In the genomic region with DNA sequence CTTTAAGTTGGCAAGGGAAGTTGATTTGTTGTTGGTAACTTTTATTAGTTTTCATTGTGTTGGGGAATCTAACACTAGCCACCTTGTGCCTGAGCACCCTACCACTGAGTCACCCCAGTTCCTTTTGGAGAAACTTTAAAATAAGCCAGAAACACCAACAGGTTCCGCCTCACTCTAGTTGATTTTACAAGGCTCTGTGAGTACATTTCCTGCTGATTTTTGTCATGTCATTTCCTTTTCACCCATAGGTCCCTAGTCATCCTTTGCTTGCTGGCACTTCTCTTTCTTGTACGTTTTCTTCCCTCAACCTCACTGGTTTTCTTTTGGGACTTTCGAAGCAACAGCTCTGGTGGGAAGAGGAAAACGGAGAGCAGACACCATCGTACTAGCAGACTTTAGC, we compare ENCODE assay signal across 8 mouse cellular contexts. TPM values are rescaled to one million over a fixed set of nuclear protein-coding genes. Genes with fewer than 3 reads are reported as not detected.
DNase-seq lines count a peak whose midpoint lies in the region; ATAC-seq lines count a peak whose summit lies in the region.

No protein-coding gene starts in this region.

- H3K9ac ChIP-seq in heart, embryonic 13.5 days = peak overlapping the region; percentile 80
- H3K9ac ChIP-seq in hindbrain, embryonic 14.5 days = peak overlapping the region; percentile 17; the same call in 1 of the 2 replicates

- DNase-seq in heart, adult 18-20 months = no peak
- peak; percentile 72 for DNase-seq in MEL-GATA-1-ER (ENCODE audit: extremely low read depth, low read depth)
- no peak for DNase-seq in hindbrain, embryonic 14.5 days (ENCODE audit: low spot score)
- DNase-seq in midbrain, embryonic 10.5 days (ENCODE audit: low spot score) = no peak
- no peak for DNase-seq in layer of hippocampus, postnatal 36 days
- DNase-seq in layer of hippocampus, postnatal 10 days (ENCODE audit: low spot score in 2 of 2) = no peak
- no peak for DNase-seq in adrenal gland, postnatal 25 days

- H3K4me3 ChIP-seq in heart, embryonic 13.5 days = peak overlapping the region; percentile 61
- H3K4me3 ChIP-seq in hindbrain, embryonic 14.5 days (replicated peaks; ENCODE audit: low read length) = peak overlapping the region; percentile 54
- peak overlapping the region; percentile 64 for H3K4me3 ChIP-seq in midbrain, embryonic 10.5 days

- peak overlapping the region; percentile 69 for H3K4me2 ChIP-seq in heart, embryonic 13.5 days
- H3K4me2 ChIP-seq in hindbrain, embryonic 14.5 days (replicated peaks) = peak overlapping the region; percentile 70

- no peaks in the 10 kb centered on the region for H3K9me3 ChIP-seq in heart, embryonic 13.5 days
- no peaks in the 10 kb centered on the region for H3K9me3 ChIP-seq in hindbrain, embryonic 14.5 days (ENCODE audit: control insufficient read depth, low read length)
- H3K9me3 ChIP-seq in midbrain, embryonic 10.5 days (replicated peaks) = no peaks in the 10 kb centered on the region

- peaks cover 29% of the 10 kb centered on the region for H3K36me3 ChIP-seq in heart, embryonic 13.5 days
- peaks cover 5% of the 10 kb centered on the region for H3K36me3 ChIP-seq in hindbrain, embryonic 14.5 days (replicated peaks; ENCODE audit: control insufficient read depth, insufficient read depth)
- peaks cover 39% of the 10 kb centered on the region for H3K36me3 ChIP-seq in midbrain, embryonic 10.5 days

- 29% methylated on average over 5 of the region's 5 CpGs for WGBS in heart, embryonic 13.5 days
- WGBS in hindbrain, embryonic 14.5 days = 62% methylated on average over 5 of the region's 5 CpGs
- 59% methylated on average over 5 of the region's 5 CpGs for WGBS in midbrain, embryonic 10.5 days

- H3K4me1 ChIP-seq in heart, embryonic 13.5 days = peaks cover 16% of the 10 kb centered on the region
- peaks cover 19% of the 10 kb centered on the region for H3K4me1 ChIP-seq in hindbrain, embryonic 14.5 days (replicated peaks; ENCODE audit: control insufficient read depth, insufficient read depth, low read length)
- H3K4me1 ChIP-seq in midbrain, embryonic 10.5 days = peaks cover 39% of the 10 kb centered on the region

- H3K27me3 ChIP-seq in heart, embryonic 13.5 days (replicated peaks) = no peaks in the 10 kb centered on the region
- no peaks in the 10 kb centered on the region for H3K27me3 ChIP-seq in hindbrain, embryonic 14.5 days (ENCODE audit: control insufficient read depth, insufficient read depth, low read length)
- H3K27me3 ChIP-seq in midbrain, embryonic 10.5 days (ENCODE audit: low read depth, poor library complexity, severe bottlenecking) = peaks cover 35% of the 10 kb centered on the region

- peak overlapping the region; percentile 84 for H3K27ac ChIP-seq in heart, embryonic 13.5 days (replicated peaks)
- H3K27ac ChIP-seq in hindbrain, embryonic 14.5 days = no peak overlapping the region
- H3K27ac ChIP-seq in midbrain, embryonic 10.5 days (replicated peaks) = peak overlapping the region; percentile 89; the same call in 1 of the 2 replicates

- no peak for ATAC-seq in heart, embryonic 13.5 days (ENCODE audit: extremely low read depth, insufficient number of reproducible peaks, low FRiP score, low TSS enrichment)
- no peak for ATAC-seq in hindbrain, embryonic 14.5 days (ENCODE audit: low FRiP score)

RNA-seq across cellular contexts. Expression of a gene that starts 2.5 kb away (rescaled TPM):
- polyA plus RNA-seq in heart, embryonic 13.5 days (2015; fragmentation: Nextera tagmentation; extraction: Ambion mirVana) = 660 and 731 TPM in 2 replicates
- total RNA-seq in heart, adult 18-20 months (2021) = 100 to 1,000 TPM; 458 to 480 TPM
- 278 and 290 TPM in 2 replicates for polyA plus RNA-seq in hindbrain, embryonic 14.5 days (2014; fragmentation: Nextera tagmentation; extraction: Ambion mirVana)
- polyA plus RNA-seq in midbrain, embryonic 10.5 days (2016; fragmentation: Nextera tagmentation; extraction: Ambion mirVana) = 480 and 609 TPM in 2 replicates
- total RNA-seq in layer of hippocampus, postnatal 36 days (2021) = 100 to 1,000 TPM; 452 to 497 TPM
- total RNA-seq in layer of hippocampus, postnatal 10 days (2021) = 100 to 1,000 TPM; 310 to 357 TPM
- total RNA-seq in adrenal gland, postnatal 25 days (2021) = 218 and 234 TPM in 2 replicates

RNA-seq across cellular contexts. Expression of a gene that starts 31.6 kb away (rescaled TPM):
- 18.1 and 19.7 TPM in 2 replicates for polyA plus RNA-seq in heart, embryonic 13.5 days (2015; fragmentation: Nextera tagmentation; extraction: Ambion mirVana)
- total RNA-seq in heart, adult 18-20 months (2021) = 10 to 100 TPM in 1 of 2 experiments, 1 to 10 TPM in 1; 6.9 to 10.7 TPM
- 21.3 and 23.5 TPM in 2 replicates for polyA plus RNA-seq in hindbrain, embryonic 14.5 days (2014; fragmentation: Nextera tagmentation; extraction: Ambion mirVana)
- 11.3 and 13.3 TPM in 2 replicates for polyA plus RNA-seq in midbrain, embryonic 10.5 days (2016; fragmentation: Nextera tagmentation; extraction: Ambion mirVana)
- 10 to 100 TPM; 22.5 to 24.6 TPM for total RNA-seq in layer of hippocampus, postnatal 36 days (2021)
- 10 to 100 TPM; 30.0 to 31.4 TPM for total RNA-seq in layer of hippocampus, postnatal 10 days (2021)
- total RNA-seq in adrenal gland, postnatal 25 days (2021) = 16.4 and 16.8 TPM in 2 replicates

RNA-seq across cellular contexts. Expression of a gene that starts 46.4 kb away (rescaled TPM):
- 0.33 and 0.35 TPM in 2 replicates for polyA plus RNA-seq in heart, embryonic 13.5 days (2015; fragmentation: Nextera tagmentation; extraction: Ambion mirVana)
- total RNA-seq in heart, adult 18-20 months (2021) = 1 to 10 TPM; 1.0 to 1.1 TPM
- polyA plus RNA-seq in hindbrain, embryonic 14.5 days (2014; fragmentation: Nextera tagmentation; extraction: Ambion mirVana) = 0.34 and 0.48 TPM in 2 replicates
- 0.17 and 0.24 TPM in 2 replicates for polyA plus RNA-seq in midbrain, embryonic 10.5 days (2016; fragmentation: Nextera tagmentation; extraction: Ambion mirVana)
- total RNA-seq in layer of hippocampus, postnatal 36 days (2021) = 1 to 10 TPM; 1.3 to 1.5 TPM
- 1 to 10 TPM; 1.3 to 1.4 TPM for total RNA-seq in layer of hippocampus, postnatal 10 days (2021)
- 1.1 and 1.3 TPM in 2 replicates for total RNA-seq in adrenal gland, postnatal 25 days (2021)
